Mouse (Mus musculus) hematopoietic stem cell, adult 5-6 weeks (primary cell): ENCODE data around the gene Tgtp1. TPM values are rescaled to one million over a fixed set of nuclear protein-coding genes. Genes with fewer than 3 reads are reported as not detected.

Source experiments
- total RNA-seq: library from RNA; stranded (forward); fragments of 172-1452, 232-1000 nt; gene quantifications from 2 replicates; pipeline ENCODE4 v1.2.3, GENCODE M21; 2017

The Tgtp1 gene
- total RNA-seq, 1 experiment from 2014 or later = 118 TPM

Other genes with a start within 250 kb of the Tgtp1 start
- 1,452 and 1,675 TPM in 2 replicates for gene Rack1, start 193.8 kb downstream of the Tgtp1 start, total RNA-seq
- 54.7 and 74.2 TPM in 2 replicates for gene Trim41, start 176.8 kb downstream of the Tgtp1 start, total RNA-seq
- gene Trim7, start 168.0 kb downstream of the Tgtp1 start, total RNA-seq = 0.19 and 4.3 TPM in 2 replicates
- 19.9 and 23.2 TPM in 2 replicates for gene Gm12184, start 167.5 kb downstream of the Tgtp1 start, total RNA-seq
- gene Irgm1, start 122.5 kb downstream of the Tgtp1 start, total RNA-seq = 85.2 and 86.7 TPM in 2 replicates
- gene Gm5431, start 92.0 kb downstream of the Tgtp1 start, total RNA-seq = 0.84 and 1.6 TPM in 2 replicates
- 18.5 and 32.5 TPM in 2 replicates for gene Psme2b, start 48.0 kb downstream of the Tgtp1 start, total RNA-seq
- 3.4 and 4.8 TPM in 2 replicates for gene Olfr56, start 15.3 kb downstream of the Tgtp1 start, total RNA-seq
- 17.8 and 23.8 TPM in 2 replicates for gene 9930111J21Rik1, start 14.8 kb downstream of the Tgtp1 start, total RNA-seq
- gene Gm12185, start 1.9 kb downstream of the Tgtp1 start, total RNA-seq = 39.1 and 57.5 TPM in 2 replicates
- 35.6 and 56.0 TPM in 2 replicates for gene 9930111J21Rik2, start 57.1 kb upstream of the Tgtp1 start, total RNA-seq
- gene Tgtp2, start 70.0 kb upstream of the Tgtp1 start, total RNA-seq = 551 and 622 TPM in 2 replicates
- 57.2 and 82.0 TPM in 2 replicates for gene Ifi47, start 82.4 kb upstream of the Tgtp1 start, total RNA-seq
- gene Olfr1396, start 120.7 kb upstream of the Tgtp1 start, total RNA-seq = not detected in 2 replicates
- not detected in 2 replicates for gene Olfr1395, start 148.1 kb upstream of the Tgtp1 start, total RNA-seq
- not detected in 2 replicates for gene Olfr1394, start 160.2 kb upstream of the Tgtp1 start, total RNA-seq
- 6.8 and 8.8 TPM in 2 replicates for gene Btnl9, start 193.0 kb upstream of the Tgtp1 start, total RNA-seq
- 144 and 155 TPM in 2 replicates for gene Zfp62, start 209.1 kb upstream of the Tgtp1 start, total RNA-seq